In genomic region chr2:127748316-127748715, GRCm38 (mm10) we compare ENCODE assay signal across 20 mouse cellular contexts. TPM values are rescaled to one million over a fixed set of nuclear protein-coding genes. Genes with fewer than 3 reads are reported as not detected.
"Had no signal": no experiment of that assay in that cellular context is flagged by ENCODE, and none has a peak within 500 bp of the region (broad histone marks: within the 10 kb centered on the region; RNA-seq: fewer than 3 reads in every experiment).

No protein-coding gene starts in this region.

- H3K9ac ChIP-seq: liver, embryonic 15.5 days; liver, postnatal 0 days; lung, embryonic 15.5 days; midbrain, embryonic 13.5 days; midbrain, embryonic 15.5 days; neural tube, embryonic 12.5 days had no signal

- ATAC-seq: liver, postnatal 0 days; lung, postnatal 0 days; midbrain, embryonic 13.5 days; midbrain, embryonic 15.5 days had no signal

- H3K36me3 ChIP-seq: liver, embryonic 15.5 days; lung, embryonic 15.5 days; midbrain, embryonic 15.5 days; neural tube, embryonic 12.5 days had no signal

- H3K27me3 ChIP-seq: liver, embryonic 15.5 days; lung, embryonic 15.5 days; midbrain, embryonic 13.5 days; midbrain, embryonic 15.5 days; neural tube, embryonic 12.5 days had no signal

- H3K4me2 ChIP-seq: liver, embryonic 15.5 days; lung, embryonic 15.5 days; midbrain, embryonic 11.5 days; midbrain, embryonic 13.5 days; midbrain, embryonic 15.5 days; neural tube, embryonic 12.5 days had no signal

- H3K4me1 ChIP-seq: liver, embryonic 15.5 days; lung, embryonic 15.5 days; midbrain, embryonic 13.5 days; midbrain, embryonic 15.5 days; neural tube, embryonic 12.5 days had no signal

- H3K4me3 ChIP-seq: liver, embryonic 15.5 days; lung, embryonic 15.5 days; megakaryocyte, embryonic 14.5 days; midbrain, embryonic 13.5 days; midbrain, embryonic 15.5 days; neural tube, embryonic 12.5 days had no signal

- DNase-seq: liver, postnatal 0 days; lung, adult 2 months; lung, postnatal 14 days; lung, postnatal 36 days; right cerebral cortex, postnatal 14 days; thymus, adult 18-20 months; thymus, postnatal 14 days; thymus, postnatal 36 days had no signal

- H3K9me3 ChIP-seq: liver, embryonic 15.5 days; lung, embryonic 15.5 days; megakaryocyte, embryonic 14.5 days; midbrain, embryonic 13.5 days; midbrain, embryonic 15.5 days; neural tube, embryonic 12.5 days had no signal

- H3K27ac ChIP-seq: liver, embryonic 15.5 days; lung, embryonic 15.5 days; macrophage; midbrain, embryonic 13.5 days; midbrain, embryonic 15.5 days; neural tube, embryonic 12.5 days had no signal

RNA-seq across cellular contexts. Expression of gene Mall, which starts 18.6 kb away (rescaled TPM):
- total RNA-seq: megakaryocyte progenitor cell, adult 5-6 weeks; monocyte, adult 5-6 weeks; neutrophil, adult 5-6 weeks had no signal
- polyA plus RNA-seq: macrophage had no signal

RNA-seq across cellular contexts. Expression of gene Nphp1, which starts 40.4 kb away (rescaled TPM):
- total RNA-seq: monocyte, adult 5-6 weeks had no signal
